Mouse (Mus musculus): ENCODE measurements around the gene Faap24. TPM values are rescaled to one million over a fixed set of nuclear protein-coding genes. Genes with fewer than 3 reads are reported as not detected.

Faap24 gene
- polyA plus RNA-seq, 2 experiments from 2014 or later = 28.4 to 33.7 TPM

DNA sequence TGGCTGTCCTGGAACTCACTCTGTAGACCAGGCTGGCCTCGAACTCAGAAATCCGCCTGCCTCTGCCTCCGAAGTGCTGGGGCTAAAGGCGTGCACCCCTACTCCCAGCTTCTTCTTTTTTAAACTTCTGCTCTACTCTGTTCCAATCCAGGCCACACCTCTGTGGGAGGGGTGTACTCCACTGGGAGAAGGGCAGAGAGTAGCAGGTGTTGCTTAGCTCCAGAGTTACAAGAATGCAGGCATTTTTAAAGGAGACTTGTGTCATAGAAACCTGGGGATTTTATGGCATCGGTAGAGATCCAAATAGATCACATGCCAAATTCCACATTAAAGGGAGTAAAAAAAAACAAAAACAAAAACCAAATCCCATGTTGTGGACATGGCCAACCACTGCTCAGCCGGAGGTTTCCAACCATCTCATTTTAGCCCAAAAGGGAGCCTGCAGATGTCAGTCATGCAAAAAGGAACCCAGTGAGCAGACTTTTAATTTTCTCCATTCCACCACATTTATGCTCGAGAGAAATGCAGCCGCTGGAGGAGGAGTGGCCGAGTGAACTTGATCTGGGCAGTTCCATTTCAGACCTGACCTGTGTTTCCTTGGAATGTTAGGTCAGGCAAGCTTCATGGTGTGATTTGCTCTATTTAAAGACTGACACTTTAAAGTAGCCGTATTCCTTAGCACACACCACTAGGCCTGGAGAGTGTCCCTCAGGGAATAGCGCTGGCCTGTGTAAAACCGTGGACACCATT is 31.3 kb downstream of the Faap24 start:
- no peak for ATAC-seq

GRCm38 (mm10) chr7:35362868-35363267 is 33.8 kb downstream of the Faap24 start:
- no peak for ATAC-seq

- no peak for ATAC-seq
Observed at GRCm38 (mm10) chr7:35362253-35362652, 34.4 kb downstream of the Faap24 start.

DNA sequence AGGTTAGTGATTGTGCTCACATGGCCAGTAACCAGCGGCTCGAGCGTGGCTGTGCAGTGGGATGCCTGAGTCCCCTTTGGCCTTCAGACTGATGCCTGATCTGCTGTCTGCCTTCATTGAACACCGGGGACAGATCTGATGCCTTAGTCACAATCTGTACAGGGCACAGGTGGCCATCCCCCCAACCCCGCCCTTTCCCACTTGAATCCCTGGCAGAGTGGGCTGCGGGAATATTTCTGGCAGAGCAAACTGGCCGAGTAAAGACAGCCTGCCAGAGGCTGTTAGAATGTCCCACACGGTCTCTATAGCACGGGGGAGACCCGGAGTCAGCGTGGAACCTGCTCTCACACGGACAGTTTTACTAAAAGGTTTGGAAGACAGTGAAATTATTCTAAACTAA is 39.0 kb downstream of the Faap24 start:
- no peak for ATAC-seq

DNA sequence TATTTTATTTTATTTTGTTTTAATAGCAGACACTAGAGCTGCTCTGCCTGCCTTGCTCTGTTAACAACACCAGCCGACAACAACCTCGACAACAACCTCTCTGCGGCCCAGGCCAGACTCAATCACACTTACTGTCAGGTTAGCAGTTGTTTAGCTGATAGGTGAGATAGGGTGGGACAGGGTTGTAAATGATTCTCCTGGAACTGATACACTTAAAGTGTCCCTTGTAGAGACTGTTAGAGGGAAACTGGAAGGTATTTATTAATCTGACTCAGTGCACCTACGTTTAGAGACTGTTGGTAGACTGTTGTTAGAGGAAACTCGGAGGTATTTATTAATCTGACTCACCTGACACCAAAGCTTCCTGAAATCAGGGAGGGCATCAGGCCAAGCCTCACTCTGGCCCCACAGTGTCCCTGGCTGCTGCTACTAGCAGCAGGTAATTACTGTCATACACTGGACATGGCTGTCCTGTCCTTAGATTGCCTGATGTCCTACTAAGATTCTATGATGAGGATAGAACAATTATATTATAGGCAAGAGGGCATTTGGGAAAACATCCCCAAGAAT is 41.2 kb downstream of the Faap24 start:
- ATAC-seq = no peak

DNA sequence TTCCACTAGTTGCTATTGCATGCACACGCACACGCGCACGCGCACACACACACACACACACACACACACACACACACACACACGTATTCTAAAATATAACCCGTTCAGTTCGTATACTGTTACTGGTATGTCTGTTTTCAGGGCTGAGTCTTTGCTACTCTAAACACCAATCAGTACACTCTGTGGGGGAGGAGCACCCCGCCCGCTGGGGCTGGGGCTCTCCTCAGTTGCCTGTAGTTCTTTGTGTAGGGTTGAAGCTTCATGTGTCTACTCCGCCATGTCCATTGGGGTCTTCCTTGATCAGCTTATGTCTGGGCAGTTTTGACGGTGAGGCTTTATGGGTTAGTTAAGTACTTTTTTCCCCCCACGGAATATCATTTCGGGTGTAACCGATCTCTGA is 43.3 kb downstream of the Faap24 start:
- ATAC-seq = no peak

DNA sequence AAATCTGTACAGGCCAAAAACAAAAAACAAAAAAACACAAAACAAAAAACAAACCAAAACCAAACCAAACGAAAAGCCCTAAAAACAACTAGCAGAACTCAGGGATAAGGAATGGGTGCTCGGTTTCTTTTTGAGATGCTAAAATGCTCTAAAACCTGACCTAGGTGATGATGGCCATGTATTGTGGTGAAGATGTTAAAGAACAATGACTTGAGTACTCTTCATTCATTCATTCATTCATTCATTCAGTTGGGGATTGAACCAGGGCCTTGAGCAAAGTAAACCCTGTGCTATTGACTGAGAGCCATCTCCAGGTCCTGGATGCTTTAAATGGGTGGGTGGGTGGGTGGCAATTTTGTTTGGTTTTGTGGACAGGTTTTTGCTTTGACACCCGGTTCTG is 45.5 kb downstream of the Faap24 start:
- no peak for ATAC-seq

- ATAC-seq = no peak
Observed at GRCm38 (mm10) chr7:35349886-35350684, 46.6 kb downstream of the Faap24 start.

DNA sequence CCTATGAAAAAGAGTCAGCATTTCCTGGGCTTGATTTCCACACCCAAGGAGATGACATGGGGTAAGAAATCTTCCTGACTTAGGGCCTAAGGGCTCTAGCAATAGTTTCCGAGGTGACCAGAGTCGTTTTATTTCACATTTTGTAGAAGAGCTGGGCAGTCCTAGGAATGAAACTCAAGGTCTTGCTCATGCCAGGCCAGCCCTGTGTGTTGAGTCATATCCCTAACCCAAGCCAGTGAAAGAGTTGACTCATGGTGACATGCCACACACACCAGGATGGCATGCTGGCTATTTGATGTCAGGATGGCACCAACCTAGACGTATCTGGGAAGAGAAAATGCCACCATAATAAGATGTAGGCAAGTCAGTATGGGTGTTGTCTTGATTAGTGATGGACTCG is 47.6 kb downstream of the Faap24 start:
- ATAC-seq = no peak

GRCm38 (mm10) chr7:35347918-35348700 is 48.5 kb downstream of the Faap24 start:
- no peak for ATAC-seq

DNA sequence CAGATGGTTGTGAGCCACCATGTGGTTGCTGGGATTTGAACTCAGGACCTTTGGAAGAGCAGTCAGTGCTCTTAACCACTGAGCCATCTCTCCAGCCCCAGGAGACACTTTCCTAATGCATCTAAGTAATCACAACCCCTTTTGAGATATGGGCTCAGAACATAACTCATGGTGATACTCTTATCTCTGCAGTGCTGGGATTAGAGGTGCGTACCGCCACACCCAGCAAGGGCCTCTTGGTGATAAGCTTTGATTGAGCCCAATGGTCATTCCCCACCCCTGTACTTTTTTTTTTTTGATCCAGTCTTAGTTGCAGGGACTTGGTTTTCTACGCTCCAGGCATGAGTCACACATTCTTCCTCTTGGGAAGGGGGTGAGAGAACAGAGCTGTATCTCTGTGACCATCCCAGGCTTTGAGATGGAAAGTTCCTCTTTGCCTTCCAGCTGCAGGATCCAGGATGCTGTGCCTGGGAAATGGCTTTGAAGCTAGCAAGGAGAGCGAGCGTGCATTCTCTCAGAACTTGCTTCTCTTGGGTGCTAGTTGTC is 51.8 kb downstream of the Faap24 start:
- ATAC-seq = no peak

GRCm38 (mm10) chr7:35342498-35342897 is 54.1 kb downstream of the Faap24 start:
- no peak for ATAC-seq

Other genes with a start within 250 kb of the Faap24 start
- gene Slc7a10, start 210.5 kb downstream of the Faap24 start, polyA plus RNA-seq (2017; shearing (Covaris generic)) = 1 to 10 TPM; 1.0 to 3.2 TPM
- under 1 TPM in 1 of 2 experiments, not detected in 1; 0.85 TPM for gene Lrp3, start 181.3 kb downstream of the Faap24 start, polyA plus RNA-seq (2017; shearing (Covaris generic))
- 10 to 100 TPM; 20.9 to 25.5 TPM for gene Gpatch1, start 78.4 kb downstream of the Faap24 start, polyA plus RNA-seq (2017; shearing (Covaris generic))
- gene Rhpn2, start 62.7 kb downstream of the Faap24 start, polyA plus RNA-seq (2017; shearing (Covaris generic)) = under 1 TPM; 0.29 to 0.36 TPM
- 10 to 100 TPM; 11.8 to 15.1 TPM for gene Cep89, start 199 bp upstream of the Faap24 start, polyA plus RNA-seq (2017; shearing (Covaris generic))
- not detected for gene Slc7a9, start 52.0 kb upstream of the Faap24 start, polyA plus RNA-seq (2017; shearing (Covaris generic))
- not detected for gene Tdrd12, start 140.9 kb upstream of the Faap24 start, polyA plus RNA-seq (2017; shearing (Covaris generic))
- gene Nudt19, start 159.5 kb upstream of the Faap24 start, polyA plus RNA-seq (2017; shearing (Covaris generic)) = 10 to 100 TPM; 49.0 to 58.6 TPM
- under 1 TPM in 1 of 2 experiments, not detected in 1; 0.08 TPM for gene Rgs9bp, start 188.7 kb upstream of the Faap24 start, polyA plus RNA-seq (2017; shearing (Covaris generic))
- gene Ankrd27, start 189.4 kb upstream of the Faap24 start, polyA plus RNA-seq (2017; shearing (Covaris generic)) = 10 to 100 TPM; 36.5 to 46.8 TPM

Data from activated CD4-positive, CD25-positive, alpha-beta regulatory T cell, adult 4 months (primary cell).